Mouse (Mus musculus): ENCODE data around the gene Yipf2. TPM values are rescaled to one million over a fixed set of nuclear protein-coding genes. Genes with fewer than 3 reads are reported as not detected.
"Not testable (repeated sequence)": the region's sequence is repeated elsewhere in the genome, so short reads cannot be mapped to it uniquely, and the experiment has no call there.

Gene Yipf2
- polyA plus RNA-seq, 1 experiment from 2014 or later: 30.2 TPM

DNA sequence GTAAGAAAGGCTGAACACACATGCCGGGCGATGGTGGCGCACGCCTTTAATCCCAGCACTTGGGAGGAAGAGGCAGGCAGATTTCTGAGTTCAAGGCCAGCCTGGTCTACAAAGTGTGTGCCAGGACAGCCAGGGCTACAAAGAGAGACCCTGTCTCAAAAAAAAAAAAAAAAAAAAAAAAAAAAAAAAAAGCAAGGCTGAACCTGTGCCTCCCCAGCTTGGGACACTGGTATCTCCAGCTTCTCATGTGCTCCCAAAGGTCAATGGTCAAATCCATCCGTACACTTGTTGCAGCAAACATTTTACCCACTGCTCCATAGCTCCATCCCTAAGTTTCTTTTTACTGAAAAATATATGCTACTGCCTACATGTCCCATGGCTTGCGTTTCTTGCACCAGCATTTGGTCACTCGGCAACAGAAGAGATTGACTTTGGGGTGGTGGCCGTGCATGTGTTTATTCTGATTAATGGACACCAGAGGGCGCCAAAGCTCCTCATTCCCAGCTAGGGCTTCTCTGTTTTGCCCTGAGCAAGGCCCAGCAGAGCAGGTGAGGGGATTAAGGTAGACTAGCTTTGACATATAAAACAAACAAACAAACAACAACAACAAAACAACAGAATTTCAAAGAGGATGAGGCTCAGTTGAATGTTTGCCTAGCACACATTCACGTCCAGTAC is 9.2 kb upstream of the Yipf2 start:
- 0 out of 2 replicates have a peak, but pooled peaks have one; percentile 44 for ATAC-seq (replicated peaks; ENCODE audit: low FRiP score, low read depth)
- 47% methylated on average over 10 of the region's 10 CpGs for WGBS
- no peaks in the 10 kb centered on the region for H3K4me1 ChIP-seq (replicated peaks; ENCODE audit: insufficient read depth, low read length)

DNA sequence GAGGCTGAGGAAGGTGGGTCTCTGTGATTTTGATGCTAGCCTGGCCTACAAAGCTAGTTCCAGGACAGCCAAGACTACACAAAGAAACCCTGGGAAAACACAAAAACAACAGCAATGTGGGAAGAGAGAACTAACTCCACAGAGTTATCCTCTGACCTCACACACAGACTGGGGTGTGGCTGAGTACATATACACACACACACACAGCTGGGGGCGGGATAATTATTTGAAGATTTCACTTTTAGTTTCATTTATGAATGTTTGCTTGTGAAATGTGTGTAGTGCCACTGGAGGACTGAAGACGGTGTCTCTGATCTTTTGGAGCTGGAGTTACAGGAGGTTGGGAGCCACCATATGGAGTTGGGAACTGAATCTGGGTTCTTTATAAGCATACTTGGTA is 8.4 kb upstream of the Yipf2 start:
- no peak overlapping the region for H3K4me3 ChIP-seq (replicated peaks; ENCODE audit: low read depth, low read length)
- H3K27me3 ChIP-seq (ENCODE audit: insufficient read depth, low read length): no peaks in the 10 kb centered on the region
- no peak overlapping the region for H3K27ac ChIP-seq
- 89% methylated on average over 2 of the region's 2 CpGs for WGBS
- H3K4me2 ChIP-seq (ENCODE audit: low read length): no peak overlapping the region
- no peak for TF ChIP-seq CTCF (IDR thresholded peaks at IDR 0.05; ENCODE audit: low read depth)
- DNase-seq (ENCODE audit: low spot score) (no peak), ATAC-seq (replicated peaks; ENCODE audit: low FRiP score, low read depth) (no peak)
- no peaks in the 10 kb centered on the region for H3K4me1 ChIP-seq (replicated peaks; ENCODE audit: insufficient read depth, low read length)
- no peaks in the 10 kb centered on the region for H3K36me3 ChIP-seq (ENCODE audit: insufficient read depth, low read length)
- H3K9ac ChIP-seq (ENCODE audit: low read depth, low read length): no peak overlapping the region
- H3K9me3 ChIP-seq (replicated peaks; ENCODE audit: low read length): no peaks in the 10 kb centered on the region

More for the DNA sequence above, 9.2 kb upstream of the Yipf2 start:
- no peak overlapping the region for H3K9ac ChIP-seq (ENCODE audit: low read depth, low read length)
- H3K4me3 ChIP-seq (replicated peaks; ENCODE audit: low read depth, low read length): no peak overlapping the region
- no peaks in the 10 kb centered on the region for H3K27me3 ChIP-seq (ENCODE audit: insufficient read depth, low read length)
- no peaks in the 10 kb centered on the region for H3K9me3 ChIP-seq (replicated peaks; ENCODE audit: low read length)
- DNase-seq (ENCODE audit: low spot score): peak; percentile 90
- peak; percentile 94 for TF ChIP-seq CTCF (IDR thresholded peaks at IDR 0.05; ENCODE audit: low read depth)
- no peak overlapping the region for H3K4me2 ChIP-seq (ENCODE audit: low read length)
- H3K36me3 ChIP-seq (ENCODE audit: insufficient read depth, low read length): no peaks in the 10 kb centered on the region
- H3K27ac ChIP-seq: no peak overlapping the region

DNA sequence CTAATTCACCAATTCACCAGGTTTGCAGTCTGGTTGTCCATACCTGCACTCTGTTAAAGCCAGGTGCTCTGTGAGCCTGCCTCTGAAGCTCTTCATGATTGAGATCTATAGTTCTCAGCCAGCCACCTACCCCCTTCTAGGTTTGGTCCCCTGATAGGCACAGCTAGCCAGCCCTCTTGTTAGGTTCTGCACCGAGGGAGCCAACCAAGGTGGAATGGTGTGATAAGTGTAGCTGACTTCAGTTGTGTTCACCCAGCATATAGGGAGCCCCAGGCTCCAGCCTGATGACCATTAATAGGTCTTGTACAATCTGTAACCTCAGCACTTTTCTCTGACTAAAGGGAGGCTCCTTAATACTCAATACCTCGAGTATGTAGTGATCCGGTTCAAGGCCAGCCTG is 7.6 kb upstream of the Yipf2 start:
- Histone ChIP-seq H3K27ac (no peak overlapping the region), H3K9me3 (replicated peaks; ENCODE audit: low read length) (no peaks in the 10 kb centered on the region), H3K9ac (ENCODE audit: low read depth, low read length) (no peak overlapping the region), H3K36me3 (ENCODE audit: insufficient read depth, low read length) (no peaks in the 10 kb centered on the region), H3K27me3 (ENCODE audit: insufficient read depth, low read length) (no peaks in the 10 kb centered on the region), H3K4me3 (replicated peaks; ENCODE audit: low read depth, low read length) (no peak overlapping the region), H3K4me1 (replicated peaks; ENCODE audit: insufficient read depth, low read length) (no peaks in the 10 kb centered on the region), H3K4me2 (ENCODE audit: low read length) (no peak overlapping the region)
- no peak for TF ChIP-seq CTCF (IDR thresholded peaks at IDR 0.05; ENCODE audit: low read depth)
- ATAC-seq (replicated peaks; ENCODE audit: low FRiP score, low read depth): no peak
- DNase-seq (ENCODE audit: low spot score): no peak
- 71% methylated on average over 3 of the region's 3 CpGs for WGBS

DNA sequence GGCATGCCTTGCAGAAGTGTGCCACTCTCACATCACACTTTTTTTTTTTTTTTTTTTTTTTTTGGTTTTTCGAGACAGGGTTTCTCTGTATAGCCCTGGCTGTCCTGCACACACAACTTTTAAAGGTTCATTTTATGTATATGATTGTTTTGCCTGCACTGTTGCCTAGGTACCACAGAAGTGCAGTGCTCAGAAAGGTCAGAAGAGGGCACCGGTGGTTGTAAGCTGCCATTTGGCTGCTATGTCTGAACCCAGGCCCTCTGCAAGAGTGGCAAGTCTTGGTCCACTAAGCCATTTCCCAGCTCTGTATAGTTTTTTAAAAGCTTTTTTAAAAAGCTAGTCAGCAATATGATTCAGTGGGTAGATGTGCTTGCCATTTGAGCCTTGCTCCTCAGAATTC is 5.6 kb upstream of the Yipf2 start:
- H3K27ac ChIP-seq: no peak overlapping the region
- H3K36me3 ChIP-seq (ENCODE audit: insufficient read depth, low read length): no peaks in the 10 kb centered on the region
- H3K9me3 ChIP-seq (replicated peaks; ENCODE audit: low read length): no peaks in the 10 kb centered on the region
- ATAC-seq (replicated peaks; ENCODE audit: low FRiP score, low read depth) (no peak), DNase-seq (ENCODE audit: low spot score) (peak; percentile 34)
- peak; percentile 32; the same call in 1 of the 2 replicates for TF ChIP-seq CTCF (IDR thresholded peaks at IDR 0.05; ENCODE audit: low read depth)
- H3K9ac ChIP-seq (ENCODE audit: low read depth, low read length): no peak overlapping the region
- 43% methylated on average over 2 of the region's 2 CpGs for WGBS
- H3K4me2 ChIP-seq (ENCODE audit: low read length): no peak overlapping the region
- no peak overlapping the region for H3K4me3 ChIP-seq (replicated peaks; ENCODE audit: low read depth, low read length)
- H3K4me1 ChIP-seq (replicated peaks; ENCODE audit: insufficient read depth, low read length): peaks cover 10% of the 10 kb centered on the region; the same call in 1 of the 2 replicates
- no peaks in the 10 kb centered on the region for H3K27me3 ChIP-seq (ENCODE audit: insufficient read depth, low read length)

DNA sequence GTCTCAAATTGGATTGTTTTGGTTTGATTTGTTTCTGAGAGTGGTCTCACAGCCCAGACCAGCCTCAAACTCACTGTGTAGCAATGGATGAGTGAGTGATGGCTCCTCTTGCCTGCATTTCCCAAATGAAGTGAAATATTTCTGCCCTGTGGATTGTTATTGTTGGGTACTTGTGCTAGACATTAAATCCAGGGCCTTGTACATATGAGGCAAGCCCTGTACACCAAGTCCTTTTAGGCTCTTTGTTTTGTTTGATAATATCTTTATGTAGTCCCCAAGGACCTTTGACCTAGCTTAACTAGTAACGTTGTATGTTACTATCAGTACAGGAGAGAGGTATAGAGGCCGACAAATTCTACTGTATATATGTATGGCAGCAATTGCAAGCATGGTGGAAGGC is 2.2 kb upstream of the Yipf2 start:
- H3K36me3 ChIP-seq (ENCODE audit: insufficient read depth, low read length): peaks cover 3% of the 10 kb centered on the region; the same call in 1 of the 2 replicates
- H3K27ac ChIP-seq: no peak overlapping the region
- H3K27me3 ChIP-seq (ENCODE audit: insufficient read depth, low read length): no peaks in the 10 kb centered on the region
- no peak for ATAC-seq (replicated peaks; ENCODE audit: low FRiP score, low read depth)
- H3K9ac ChIP-seq (ENCODE audit: low read depth, low read length): no peak overlapping the region
- H3K4me3 ChIP-seq (replicated peaks; ENCODE audit: low read depth, low read length): no peak overlapping the region
- no peak for DNase-seq (ENCODE audit: low spot score)
- no peaks in the 10 kb centered on the region for H3K9me3 ChIP-seq (replicated peaks; ENCODE audit: low read length)
- no peak for TF ChIP-seq CTCF (IDR thresholded peaks at IDR 0.05; ENCODE audit: low read depth)
- H3K4me1 ChIP-seq (replicated peaks; ENCODE audit: insufficient read depth, low read length): peaks cover 17% of the 10 kb centered on the region
- 75% methylated on average over 2 of the region's 2 CpGs for WGBS
- H3K4me2 ChIP-seq (ENCODE audit: low read length): no peak overlapping the region

DNA sequence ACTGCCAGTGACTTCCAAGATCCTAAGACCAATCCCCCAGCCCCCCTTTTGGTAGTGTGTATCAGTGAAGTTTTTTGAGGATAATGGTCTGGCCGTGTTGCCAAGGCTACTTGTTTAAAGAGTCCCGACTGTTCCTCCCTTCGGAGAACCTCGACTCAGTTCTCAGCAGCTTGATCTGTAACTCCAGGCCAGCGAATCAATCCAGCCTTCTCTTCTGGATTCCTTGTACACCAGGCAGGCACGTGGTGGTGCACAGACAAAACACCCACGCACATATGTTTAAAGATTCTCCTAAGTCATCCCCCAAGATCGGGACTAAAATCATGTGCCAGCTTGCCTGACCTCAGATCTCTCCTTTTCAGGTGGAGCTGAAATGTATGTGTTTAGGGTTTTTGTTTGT is 1.7 kb upstream of the Yipf2 start:
- not testable (repeated sequence) for H3K4me3 ChIP-seq (replicated peaks; ENCODE audit: low read depth, low read length); DNase-seq (ENCODE audit: low spot score)

More for the DNA sequence above, 1.7 kb upstream of the Yipf2 start:
- not testable (repeated sequence) for H3K9ac ChIP-seq (ENCODE audit: low read depth, low read length); ATAC-seq (replicated peaks; ENCODE audit: low FRiP score, low read depth); H3K9me3 ChIP-seq (replicated peaks; ENCODE audit: low read length); H3K36me3 ChIP-seq (ENCODE audit: insufficient read depth, low read length); H3K27ac ChIP-seq; H3K27me3 ChIP-seq (ENCODE audit: insufficient read depth, low read length)
- WGBS: 85% methylated on average over 8 of the region's 8 CpGs
- Histone ChIP-seq H3K4me2 (ENCODE audit: low read length) (peak overlapping the region; percentile 93; the same call in 1 of the 2 replicates), H3K4me1 (replicated peaks; ENCODE audit: insufficient read depth, low read length) (peaks cover 17% of the 10 kb centered on the region)
